Mouse (Mus musculus) olfactory bulb, adult 2 months (tissue): ENCODE measurements around the gene Map3k20. TPM values are rescaled to one million over a fixed set of nuclear protein-coding genes. Genes with fewer than 3 reads are reported as not detected.

Experiments used
- H3K27ac ChIP-seq: fragments of 200-500 bp; 2 replicates; pipeline ENCODE4 v1.5.1; 2012; ENCODE audit warnings: low read depth, low read length; ENCODE audit not compliant: insufficient read depth
- H3K4me1 ChIP-seq: fragments of 200-500 bp; 2 replicates; pipeline ENCODE4 v1.6.1; 2012; ENCODE audit warnings: low read length; ENCODE audit not compliant: control insufficient read depth, insufficient read depth
- H3K4me3 ChIP-seq: fragments of 200-500 bp; 2 replicates; pipeline ENCODE4 v1.5.1; 2012; ENCODE audit warnings: mild to moderate bottlenecking, low read depth, low read length, moderate library complexity; ENCODE audit not compliant: insufficient read depth
- CTCF ChIP-seq: fragments of 200-500 bp; IDR thresholded peaks from 2 replicates; pipeline ENCODE4 v1.5.1; 2012; ENCODE audit warnings: low read depth, mild to moderate bottlenecking, low read length, moderate library complexity; ENCODE audit not compliant: insufficient read depth
- POLR2A ChIP-seq: fragments of 200-500 bp; IDR thresholded peaks from 2 replicates; pipeline ENCODE4 v1.6.1; 2012; ENCODE audit warnings: mild to moderate bottlenecking, low read depth, low read length, moderate library complexity; ENCODE audit not compliant: insufficient read depth
- WGBS: fragments of 180-500 bp; shearing (Covaris S2); methylation state at CpG from one replicate; pipeline ENCODE4 v1.1.7; 2018; 5-methylcytosine and 5-hydroxymethylcytosine counted together
- polyA plus RNA-seq: library from polyadenylated mRNA; stranded (reverse); fragments of >200 nt; gene quantifications from 2 replicates; pipeline ENCODE4 v1.2.4, GENCODE M21; 2012; ENCODE audit warnings: low replicate concordance; ENCODE audit not compliant: missing spikeins, insufficient read depth, insufficient read length

Gene Map3k20
- polyA plus RNA-seq, 1 experiment = 45.5 TPM

DNA sequence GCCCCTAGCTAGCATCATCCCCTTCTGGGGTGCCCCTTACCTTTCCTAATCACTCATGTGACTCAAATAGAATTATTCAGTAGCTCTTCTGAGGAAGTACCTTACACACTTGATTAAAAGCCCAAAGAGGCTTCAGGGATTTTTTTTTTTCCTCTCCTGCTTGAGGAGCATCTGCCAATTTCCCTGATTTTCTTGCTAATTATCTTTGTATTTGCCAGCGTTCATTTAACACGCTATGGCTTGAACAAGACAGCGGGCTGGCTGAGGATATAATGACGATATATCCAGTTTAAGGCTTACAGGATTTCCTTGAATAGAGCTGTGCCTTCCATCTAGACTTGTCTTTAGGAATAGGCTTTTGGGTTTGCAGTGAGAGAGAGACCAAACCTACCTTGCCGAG is 91.5 kb downstream of the Map3k20 start:
- TF ChIP-seq POLR2A (no peak), CTCF (no peak)
- Histone ChIP-seq H3K4me3 (no peak overlapping the region), H3K4me1 (no peaks in the 10 kb centered on the region), H3K27ac (no peak overlapping the region)
- 74% methylated on average over 5 of the region's 5 CpGs for WGBS

DNA sequence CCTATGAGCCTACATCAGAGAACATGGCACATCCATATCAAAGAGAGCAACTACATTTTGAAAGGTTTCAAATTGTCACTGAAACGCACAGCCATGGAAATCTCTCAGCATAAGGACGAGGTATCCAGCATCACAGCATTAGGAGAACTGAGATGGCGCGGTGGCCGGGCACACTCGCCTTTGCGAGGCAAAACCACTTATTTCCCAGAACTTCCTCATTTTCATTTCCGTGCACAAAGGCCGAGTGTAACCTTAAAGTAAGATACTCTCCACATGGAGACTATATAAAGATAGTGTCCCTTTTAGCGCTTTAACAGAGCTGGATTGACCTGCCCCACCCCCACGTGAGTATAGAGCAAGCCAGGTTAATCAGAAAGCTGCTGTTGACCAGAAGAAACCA is 94.0 kb downstream of the Map3k20 start:
- WGBS = 96% methylated on average over 11 of the region's 11 CpGs
- H3K4me3 ChIP-seq = no peak overlapping the region
- H3K27ac ChIP-seq = no peak overlapping the region
- no peaks in the 10 kb centered on the region for H3K4me1 ChIP-seq
- no peak for TF ChIP-seq CTCF
- no peak for TF ChIP-seq POLR2A

DNA sequence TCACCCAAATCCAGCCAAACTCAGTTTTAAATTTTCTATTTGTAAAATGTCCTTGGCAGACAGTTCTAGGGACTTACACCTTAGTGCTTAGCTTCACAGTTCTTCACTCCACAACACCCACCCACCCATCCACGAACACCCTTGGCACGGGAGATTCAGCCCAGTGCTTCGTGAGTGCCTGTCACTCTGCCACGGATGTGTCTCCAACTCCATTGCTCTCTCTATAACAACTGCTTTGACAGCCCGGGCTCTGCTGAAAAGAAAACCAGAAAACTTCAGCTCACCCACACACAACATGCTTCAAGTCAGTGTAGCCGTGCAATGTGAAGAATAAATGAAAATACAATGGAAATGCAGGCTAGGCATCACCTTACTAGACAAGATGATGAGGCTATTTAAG is 97.2 kb downstream of the Map3k20 start:
- WGBS = 62% methylated on average over 6 of the region's 6 CpGs
- Histone ChIP-seq H3K4me3 (no peak overlapping the region), H3K27ac (no peak overlapping the region), H3K4me1 (no peaks in the 10 kb centered on the region)
- TF ChIP-seq POLR2A (no peak), CTCF (no peak)

DNA sequence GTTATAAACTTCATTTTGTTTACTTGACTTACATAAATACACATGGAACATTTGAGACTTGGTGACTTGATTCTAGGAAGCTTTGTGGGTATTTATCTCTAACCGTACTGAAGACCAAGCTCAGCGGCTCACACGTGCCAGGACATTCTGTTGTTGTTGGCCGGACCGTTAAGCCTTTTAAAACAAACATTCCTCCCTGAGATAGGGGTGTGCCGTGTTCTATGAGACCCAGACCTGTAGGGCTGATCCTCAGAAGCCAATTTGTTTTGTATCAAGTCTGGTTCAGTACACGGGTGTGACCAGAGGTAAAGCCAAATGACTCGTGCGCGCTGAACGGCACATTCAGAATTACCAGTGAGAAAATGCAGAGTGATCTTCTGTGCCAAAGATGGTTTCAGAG is 97.9 kb downstream of the Map3k20 start:
- H3K27ac ChIP-seq = no peak overlapping the region
- no peak overlapping the region for H3K4me3 ChIP-seq
- no peaks in the 10 kb centered on the region for H3K4me1 ChIP-seq
- no peak for TF ChIP-seq CTCF
- TF ChIP-seq POLR2A = no peak
- 78% methylated on average over 11 of the region's 11 CpGs for WGBS

DNA sequence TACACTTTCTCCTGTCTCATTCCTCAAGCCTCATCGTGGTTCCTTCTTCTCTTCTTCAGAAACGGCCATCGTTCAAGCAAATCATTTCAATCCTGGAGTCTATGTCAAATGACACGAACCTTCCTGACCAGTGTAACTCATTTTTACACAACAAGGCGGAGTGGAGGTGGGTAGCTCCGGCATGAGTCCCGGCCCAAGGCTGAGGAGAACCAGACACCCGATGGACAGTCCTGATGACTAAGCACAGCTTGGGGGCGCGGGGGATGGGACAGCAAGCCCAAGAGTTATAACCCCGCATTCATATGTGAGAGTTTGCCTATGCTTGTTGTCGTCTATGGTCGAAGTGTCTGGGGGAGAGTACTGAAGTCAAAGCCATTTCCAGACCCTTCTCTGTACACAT is 104.0 kb downstream of the Map3k20 start:
- no peak overlapping the region for H3K4me3 ChIP-seq
- peaks cover 13% of the 10 kb centered on the region for H3K4me1 ChIP-seq
- no peak for TF ChIP-seq POLR2A
- no peak for TF ChIP-seq CTCF
- 93% methylated on average over 13 of the region's 13 CpGs for WGBS
- no peak overlapping the region for H3K27ac ChIP-seq

DNA sequence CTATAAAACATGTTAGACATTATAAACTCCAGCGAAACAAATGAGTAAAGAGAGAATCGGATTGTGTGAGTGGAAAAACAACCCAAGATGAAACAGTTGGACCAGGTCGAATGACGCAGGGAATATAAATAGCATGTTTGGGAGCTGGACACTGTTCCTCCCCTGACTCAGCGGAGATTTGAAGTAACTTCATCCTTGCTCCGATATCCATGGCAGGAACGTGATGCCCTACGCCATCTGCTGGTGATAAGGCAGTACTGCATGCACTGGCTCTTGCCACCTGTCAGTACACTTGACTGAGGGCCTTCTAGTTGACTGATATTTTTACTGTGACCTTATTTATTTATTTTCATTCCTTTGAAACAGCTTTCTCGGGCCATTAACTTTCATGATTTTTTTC is 104.5 kb downstream of the Map3k20 start:
- 29% methylated on average over 9 of the region's 9 CpGs for WGBS
- Histone ChIP-seq H3K4me1 (peaks cover 13% of the 10 kb centered on the region), H3K27ac (no peak overlapping the region), H3K4me3 (no peak overlapping the region)
- TF ChIP-seq CTCF = peak; percentile 49; the same call in 1 of the 2 replicates
- TF ChIP-seq POLR2A = no peak

DNA sequence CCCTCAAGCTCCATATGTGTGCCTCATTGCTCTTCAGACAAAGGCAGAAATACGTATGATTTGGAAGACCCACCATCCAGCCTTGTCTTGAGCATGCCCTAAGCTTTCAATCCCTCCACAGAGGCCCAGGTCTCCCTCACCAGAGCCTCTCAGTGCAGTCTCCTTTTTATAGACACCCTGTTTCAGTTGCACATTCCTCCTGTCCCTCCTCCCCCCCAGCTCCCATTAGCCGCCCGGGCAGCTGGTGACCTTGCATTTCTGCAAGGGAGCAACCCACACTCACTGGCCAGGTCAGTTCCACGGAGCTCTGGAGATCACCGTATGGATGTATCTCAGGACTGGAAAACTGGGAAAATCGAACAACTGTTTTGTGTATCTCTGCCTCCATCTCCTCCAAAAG is 105.0 kb downstream of the Map3k20 start:
- Histone ChIP-seq H3K4me3 (no peak overlapping the region), H3K27ac (no peak overlapping the region), H3K4me1 (peaks cover 13% of the 10 kb centered on the region)
- 77% methylated on average over 6 of the region's 6 CpGs for WGBS
- TF ChIP-seq CTCF (no peak), POLR2A (no peak)

DNA sequence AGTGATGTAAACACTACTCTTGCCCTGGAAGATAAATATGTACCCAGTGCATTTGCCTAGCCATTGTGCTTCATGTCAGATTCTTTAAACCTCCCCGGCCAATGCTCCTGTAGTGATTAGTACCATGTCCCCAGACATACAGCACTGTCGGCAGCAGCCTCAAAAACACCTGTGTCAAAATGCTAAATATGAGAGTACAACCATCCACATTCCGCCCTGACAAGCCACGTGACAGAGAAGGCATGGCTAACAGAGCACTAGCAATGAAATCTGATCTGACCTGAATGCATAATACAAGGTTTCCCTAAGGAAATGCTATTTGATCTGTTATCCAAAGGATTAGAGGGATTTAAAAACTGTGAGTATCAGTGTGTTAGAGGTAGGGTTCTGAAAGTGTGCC is 105.6 kb downstream of the Map3k20 start:
- TF ChIP-seq CTCF = no peak
- no peak for TF ChIP-seq POLR2A
- H3K4me1 ChIP-seq = peaks cover 13% of the 10 kb centered on the region
- WGBS = 73% methylated on average over 4 of the region's 4 CpGs

DNA sequence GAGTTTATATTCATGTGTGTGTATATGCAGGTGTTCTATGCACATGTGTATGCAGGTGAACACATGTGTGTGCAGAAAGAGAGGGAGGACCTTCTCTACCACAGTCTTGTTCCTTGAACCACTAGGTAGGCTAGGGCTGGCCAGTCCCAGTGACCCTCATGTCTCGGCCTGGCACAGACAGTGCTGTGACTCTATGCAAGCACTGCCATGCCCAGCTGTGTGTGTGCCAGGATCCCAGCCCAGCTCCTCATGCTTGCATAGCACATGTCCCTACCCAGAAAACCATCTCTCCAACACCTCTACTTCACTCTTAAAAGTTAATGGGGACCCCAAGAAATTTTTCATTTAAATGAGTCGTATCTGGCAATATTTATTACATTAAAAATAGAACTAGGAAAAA is 106.3 kb downstream of the Map3k20 start:
- H3K27ac ChIP-seq = no peak overlapping the region
- TF ChIP-seq POLR2A = no peak
- no peak for TF ChIP-seq CTCF
- peaks cover 13% of the 10 kb centered on the region for H3K4me1 ChIP-seq
- 92% methylated on average over 2 of the region's 2 CpGs for WGBS
- H3K4me3 ChIP-seq = no peak overlapping the region

More for the DNA sequence above, 105.6 kb downstream of the Map3k20 start:
- H3K4me3 ChIP-seq = no peak overlapping the region
- H3K27ac ChIP-seq = no peak overlapping the region

DNA sequence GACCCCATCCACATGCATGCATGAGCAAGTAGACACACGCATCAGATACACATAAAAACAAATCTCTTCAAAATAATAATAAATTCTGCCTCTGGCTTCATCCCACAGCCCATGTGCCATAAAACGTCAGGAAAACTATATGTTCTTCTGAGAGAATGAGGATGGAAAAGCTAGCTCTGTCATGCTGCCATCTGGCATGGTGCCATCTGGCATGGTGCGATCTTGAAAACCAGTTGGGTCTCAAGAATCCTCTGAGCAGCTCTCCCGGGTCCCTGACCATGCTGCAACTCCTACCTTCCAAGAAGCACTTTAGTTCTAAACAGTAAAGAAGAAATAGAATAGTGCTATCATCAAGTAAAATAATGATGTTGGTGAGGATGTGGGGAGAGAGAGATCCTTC is 106.9 kb downstream of the Map3k20 start:
- Histone ChIP-seq H3K27ac (no peak overlapping the region), H3K4me1 (peaks cover 13% of the 10 kb centered on the region), H3K4me3 (no peak overlapping the region)
- TF ChIP-seq POLR2A = no peak
- no peak for TF ChIP-seq CTCF
- WGBS = 58% methylated on average over 4 of the region's 4 CpGs
